Mouse (Mus musculus): ENCODE results near the gene Gpr68.

Gene Gpr68

DNA sequence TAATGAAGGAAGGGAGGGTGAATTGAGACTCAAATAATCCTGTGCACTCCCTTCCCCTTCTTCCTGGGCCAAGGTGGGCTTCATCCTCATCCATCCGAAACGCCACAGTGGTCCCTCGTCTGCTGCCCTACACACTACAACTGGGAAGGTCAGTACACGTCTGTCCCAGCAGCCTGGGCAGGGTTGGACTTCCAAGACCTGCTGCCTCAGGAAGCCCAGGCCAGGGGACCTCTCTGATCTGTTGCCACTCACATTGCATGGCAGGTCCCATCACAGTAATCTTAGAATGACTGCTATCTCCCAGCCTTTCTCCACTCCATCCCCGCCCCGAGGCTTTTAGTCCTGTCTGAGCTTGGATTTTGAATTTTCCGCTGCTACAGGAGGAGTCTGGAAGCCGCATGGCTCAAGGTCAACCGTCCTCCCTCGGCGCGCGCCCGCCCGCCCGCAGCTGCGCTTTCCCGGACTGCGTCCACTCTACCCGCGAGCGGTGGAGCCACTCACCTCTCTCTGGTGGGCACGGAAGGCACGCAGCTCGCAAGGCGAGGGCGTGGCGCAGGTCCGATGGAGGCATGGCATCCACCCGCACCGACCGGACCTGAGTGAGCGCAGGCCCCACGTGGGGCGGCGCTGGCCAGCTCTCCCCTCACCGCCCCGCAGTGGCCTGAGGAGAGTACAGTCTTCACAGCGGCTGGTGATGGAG lies at the start of gene Gpr68:
Gpr68 (minus strand) TSS at position 601 of the 700 bp plus-strand sequence.
- no peak for DNase-seq (ENCODE audit: low spot score in 2 of 2)

DNA sequence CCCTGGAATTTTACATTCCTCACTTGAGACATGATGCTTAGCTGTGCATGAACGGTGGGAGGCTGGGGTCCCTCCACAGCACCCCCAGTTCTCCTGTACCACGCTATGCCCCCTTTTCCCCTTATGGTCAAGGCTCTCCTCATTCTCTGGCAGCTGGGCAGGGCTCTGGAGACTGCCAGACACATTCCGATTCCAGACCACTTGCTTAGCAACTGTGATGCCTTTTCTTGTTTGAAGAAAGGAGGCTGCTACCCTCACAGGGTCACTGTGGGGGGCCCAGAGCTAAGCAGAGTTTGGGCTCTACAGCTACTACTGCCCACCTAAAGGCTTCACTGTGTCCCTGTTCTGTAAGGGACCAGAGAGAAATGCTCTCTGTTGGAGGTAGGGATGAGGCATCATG lies 49.3 kb upstream of the Gpr68 start:
- DNase-seq (ENCODE audit: low spot score in 2 of 2): peak in 1 of 2 experiments; percentile 43

DNA sequence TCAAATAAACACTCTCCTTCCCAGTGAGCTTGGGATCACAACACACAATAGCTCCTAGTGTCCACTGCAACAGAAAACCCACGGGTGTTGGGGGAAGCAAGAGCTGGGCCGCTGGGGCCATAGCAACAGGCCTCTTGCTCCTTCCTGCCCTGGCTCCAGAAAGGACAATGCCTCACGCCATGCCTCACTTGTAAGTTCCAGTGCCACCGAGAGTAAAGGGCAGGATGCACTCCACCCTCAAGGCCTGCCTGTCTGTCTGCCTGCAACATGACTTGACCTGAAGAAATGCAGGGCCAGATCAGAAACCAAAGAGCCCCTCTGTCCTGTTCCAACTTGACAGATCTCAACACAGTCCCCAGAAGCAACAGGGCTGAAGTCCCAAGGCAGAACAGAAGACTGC lies 48.8 kb upstream of the Gpr68 start:
- DNase-seq (ENCODE audit: low spot score in 2 of 2): peak; percentile 44 to 58

DNA sequence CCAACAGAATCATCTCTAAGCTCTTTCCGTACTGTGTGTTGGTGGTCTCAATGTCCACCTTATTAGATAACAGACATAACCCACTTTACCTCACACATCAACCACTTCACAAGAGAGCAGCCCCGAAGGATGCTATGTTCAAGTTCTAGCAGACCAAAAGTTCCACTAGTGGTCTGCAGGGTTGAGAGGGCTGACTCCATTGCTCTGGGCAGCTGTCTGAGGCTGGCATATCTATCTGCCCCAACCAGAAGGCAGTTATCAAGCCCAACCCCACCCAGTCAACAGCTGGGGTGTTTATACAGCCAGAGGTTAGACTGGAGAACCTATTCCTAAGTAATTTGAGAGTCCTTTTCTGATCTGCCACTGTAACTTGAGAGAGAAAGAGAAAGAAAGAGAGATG lies 48.0 kb upstream of the Gpr68 start:
- peak; percentile 69 to 77 for DNase-seq (ENCODE audit: low spot score in 2 of 2)

DNA sequence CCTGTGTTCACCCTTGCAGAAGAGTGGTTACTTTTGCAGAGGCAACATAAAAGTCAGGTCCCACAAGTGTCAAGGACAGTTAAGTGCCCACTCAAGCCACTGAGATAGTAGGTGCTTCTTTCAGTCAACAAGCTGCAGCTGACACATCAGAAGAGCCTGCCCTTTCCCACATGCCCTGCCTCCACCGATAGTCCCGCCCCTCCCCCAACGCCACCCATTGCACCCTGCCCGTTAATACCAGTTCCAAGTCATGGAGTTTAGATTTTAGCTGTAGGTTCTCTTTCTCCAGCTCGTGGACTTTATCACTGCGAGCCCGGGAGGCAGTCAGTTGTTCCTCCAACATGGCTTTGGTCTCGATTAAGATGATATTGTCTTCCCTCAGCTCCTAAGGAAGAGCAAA lies 45.9 kb upstream of the Gpr68 start:
- peak; percentile 46 to 80 for DNase-seq (ENCODE audit: low spot score in 2 of 2)

DNA sequence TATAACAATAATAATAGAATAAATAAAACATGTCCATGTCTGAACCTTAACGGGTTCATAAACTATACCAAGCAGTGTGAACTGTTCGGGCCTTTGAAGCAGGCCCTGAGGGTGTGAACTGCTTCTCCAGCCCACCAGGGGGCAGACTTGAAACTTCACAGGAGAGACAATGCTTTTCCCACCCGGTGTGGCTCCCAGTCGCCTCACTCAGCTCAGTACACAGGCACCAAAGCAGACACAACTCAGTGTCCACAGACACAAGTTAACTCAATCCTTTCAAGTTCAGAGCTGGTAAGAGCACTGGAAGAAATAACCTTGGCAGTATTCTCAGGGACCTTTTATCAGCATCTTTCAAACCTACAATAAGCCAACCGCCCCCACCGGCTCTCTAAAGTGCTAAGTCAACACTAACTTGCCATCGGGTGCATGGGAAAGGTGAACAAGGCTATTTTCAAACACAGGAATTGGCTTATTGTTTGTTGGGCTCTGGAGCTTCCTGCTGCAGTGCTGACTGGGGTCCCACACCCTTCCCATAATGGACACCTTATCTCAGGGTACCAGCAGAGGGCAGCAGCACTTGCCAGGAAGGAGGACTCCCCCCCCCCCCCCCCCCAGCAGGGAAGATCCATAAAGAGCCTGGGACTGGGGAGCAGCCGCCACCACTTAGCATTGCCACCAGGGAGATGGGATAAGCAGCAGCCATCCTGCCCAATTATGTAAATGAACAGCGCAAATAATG lies 44.4 kb upstream of the Gpr68 start:
- peak; percentile 73 to 88 for DNase-seq (ENCODE audit: low spot score in 2 of 2)

DNA sequence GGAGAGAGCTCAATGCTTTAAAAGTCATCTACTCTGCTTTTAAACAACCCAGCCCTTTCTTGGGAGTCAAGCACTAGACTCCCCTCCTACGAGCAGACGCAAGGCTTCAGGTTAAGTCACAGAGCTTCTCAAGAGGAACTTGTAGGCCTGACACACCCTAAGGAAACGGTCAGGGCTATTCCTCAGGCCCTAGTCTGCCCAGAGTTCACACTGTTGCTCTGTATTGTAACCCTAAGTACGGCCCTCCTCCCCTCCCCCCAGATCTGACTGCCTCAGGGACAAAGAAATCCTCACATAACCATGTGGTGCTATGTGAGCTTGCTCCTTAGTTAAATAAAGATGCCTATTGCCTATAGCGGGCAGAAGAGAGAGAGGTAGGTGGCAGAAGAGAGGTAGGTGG lies 41.1 kb upstream of the Gpr68 start:
- DNase-seq (ENCODE audit: low spot score in 2 of 2): no peak

DNA sequence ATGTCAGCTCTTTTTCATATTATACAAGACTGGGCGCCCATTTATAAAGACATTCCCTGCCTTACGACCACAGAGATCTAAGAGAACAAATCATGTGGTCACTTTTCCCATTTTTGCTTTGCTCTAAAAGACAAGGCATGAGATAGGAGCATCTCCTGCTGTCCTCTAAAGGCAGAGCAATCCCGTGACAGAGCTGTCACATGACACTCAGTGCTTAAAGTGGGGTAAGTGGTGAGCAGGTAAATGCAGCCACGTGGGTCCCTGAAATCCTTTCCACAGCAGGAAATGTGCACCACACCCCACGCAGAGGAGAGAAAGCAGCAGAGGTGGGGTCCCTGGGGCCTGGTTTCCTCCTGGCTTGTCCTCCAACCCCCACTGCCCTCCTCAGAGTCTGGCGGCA lies 40.0 kb upstream of the Gpr68 start:
- DNase-seq (ENCODE audit: low spot score in 2 of 2): no peak

DNA sequence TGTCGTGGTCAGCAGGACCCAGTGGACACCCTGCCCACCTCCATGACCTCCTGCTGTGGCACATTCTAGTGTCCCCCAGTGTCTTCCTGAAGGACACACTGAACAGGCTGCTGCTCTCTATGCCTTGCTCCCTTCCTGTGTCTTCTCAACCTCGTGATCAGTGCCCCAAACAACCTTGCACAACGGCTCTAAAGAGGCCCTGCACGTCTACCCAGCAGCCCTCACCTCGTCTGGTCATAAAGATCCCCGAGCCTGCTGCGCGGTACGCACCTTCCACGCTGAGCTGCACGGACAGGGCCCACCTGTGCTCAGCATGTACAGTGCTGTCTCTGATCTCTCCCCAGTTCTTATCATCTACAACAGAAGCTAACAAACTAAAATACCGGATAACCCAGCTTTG lies 38.0 kb upstream of the Gpr68 start:
- no peak for DNase-seq (ENCODE audit: low spot score in 2 of 2)

DNA sequence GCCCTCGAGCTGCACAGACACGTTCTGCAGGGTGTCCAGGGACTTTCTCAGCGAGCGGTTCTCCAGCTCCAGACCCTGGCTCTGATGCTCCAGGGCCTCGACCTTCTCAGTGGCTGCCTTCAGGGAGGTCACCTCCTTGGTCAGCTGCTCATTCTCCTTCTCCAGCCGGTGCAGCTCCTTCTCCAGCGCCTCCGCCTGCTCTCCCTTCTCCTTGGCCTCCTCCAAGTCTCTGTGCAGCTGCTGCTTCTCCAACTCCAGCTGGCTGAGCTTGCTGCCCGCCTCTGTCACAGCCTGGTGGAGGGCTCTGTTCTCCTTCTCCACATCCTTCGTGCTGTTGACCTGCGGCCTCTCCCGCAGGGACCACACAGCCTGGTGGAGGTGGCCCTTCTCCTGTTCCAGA lies 37.5 kb upstream of the Gpr68 start:
- no peak for DNase-seq (ENCODE audit: low spot score in 2 of 2)

DNA sequence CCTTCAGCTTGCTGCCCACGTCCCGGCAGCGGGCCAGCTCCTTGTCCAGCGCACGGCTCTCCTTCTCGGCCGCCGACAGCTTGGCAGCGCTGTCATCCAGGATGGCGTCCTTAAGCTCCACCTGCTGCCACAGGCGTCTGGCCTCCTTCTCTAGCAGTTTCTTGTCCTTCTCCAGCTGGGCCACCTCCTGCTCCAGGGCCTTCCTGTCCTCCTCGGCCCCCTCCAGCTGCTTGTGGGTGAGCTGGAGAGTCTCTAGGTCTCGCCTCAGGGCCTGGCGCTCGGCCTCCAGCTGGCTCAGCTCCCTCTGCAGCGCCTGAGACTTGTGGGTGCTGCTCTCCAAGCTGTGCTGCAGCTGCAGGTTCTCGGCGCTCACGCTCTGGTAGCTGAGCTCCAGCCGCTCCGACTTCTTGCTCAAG lies 36.9 kb upstream of the Gpr68 start:
- no peak for DNase-seq (ENCODE audit: low spot score in 2 of 2)

DNA sequence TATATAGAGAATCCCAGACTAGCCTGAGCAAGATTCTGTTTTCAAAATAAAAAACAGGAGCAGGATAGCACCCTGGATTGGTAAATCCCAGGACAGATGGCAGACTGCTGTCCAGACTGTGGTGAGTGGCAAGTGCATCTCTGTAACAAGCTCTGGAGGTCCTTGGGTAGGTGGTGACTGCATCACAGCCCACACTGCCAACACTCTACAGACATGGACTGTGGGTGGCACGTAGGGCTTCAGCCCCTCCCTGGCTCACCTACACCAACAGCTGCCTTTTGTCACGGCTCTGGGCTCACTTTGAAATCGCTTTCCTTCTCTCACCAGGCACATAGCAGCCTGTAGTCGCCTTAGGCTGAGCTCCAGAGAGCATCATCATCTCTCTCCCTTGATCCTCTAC lies 35.1 kb upstream of the Gpr68 start:
- DNase-seq (ENCODE audit: low spot score in 2 of 2): no peak

DNA sequence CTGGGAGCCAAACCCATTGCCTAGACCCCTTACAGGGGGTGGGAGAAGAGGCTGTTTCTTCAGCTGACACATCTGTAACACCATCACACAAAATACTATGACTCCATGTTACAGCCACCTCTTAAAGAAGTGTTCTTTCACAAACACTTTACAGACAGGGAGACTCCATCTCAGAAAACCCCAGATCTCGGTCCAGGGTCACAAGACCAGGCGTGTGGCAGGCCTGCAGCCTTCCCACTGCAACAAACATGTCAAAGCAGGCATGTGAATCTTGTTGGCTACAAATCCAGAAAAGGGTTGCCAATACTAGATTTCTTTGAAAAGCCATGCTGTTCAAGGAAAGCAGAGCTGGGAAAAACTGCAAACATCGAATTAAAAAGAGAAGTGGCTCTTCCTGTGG lies 33.4 kb upstream of the Gpr68 start:
- DNase-seq (ENCODE audit: low spot score in 2 of 2): no peak

DNA sequence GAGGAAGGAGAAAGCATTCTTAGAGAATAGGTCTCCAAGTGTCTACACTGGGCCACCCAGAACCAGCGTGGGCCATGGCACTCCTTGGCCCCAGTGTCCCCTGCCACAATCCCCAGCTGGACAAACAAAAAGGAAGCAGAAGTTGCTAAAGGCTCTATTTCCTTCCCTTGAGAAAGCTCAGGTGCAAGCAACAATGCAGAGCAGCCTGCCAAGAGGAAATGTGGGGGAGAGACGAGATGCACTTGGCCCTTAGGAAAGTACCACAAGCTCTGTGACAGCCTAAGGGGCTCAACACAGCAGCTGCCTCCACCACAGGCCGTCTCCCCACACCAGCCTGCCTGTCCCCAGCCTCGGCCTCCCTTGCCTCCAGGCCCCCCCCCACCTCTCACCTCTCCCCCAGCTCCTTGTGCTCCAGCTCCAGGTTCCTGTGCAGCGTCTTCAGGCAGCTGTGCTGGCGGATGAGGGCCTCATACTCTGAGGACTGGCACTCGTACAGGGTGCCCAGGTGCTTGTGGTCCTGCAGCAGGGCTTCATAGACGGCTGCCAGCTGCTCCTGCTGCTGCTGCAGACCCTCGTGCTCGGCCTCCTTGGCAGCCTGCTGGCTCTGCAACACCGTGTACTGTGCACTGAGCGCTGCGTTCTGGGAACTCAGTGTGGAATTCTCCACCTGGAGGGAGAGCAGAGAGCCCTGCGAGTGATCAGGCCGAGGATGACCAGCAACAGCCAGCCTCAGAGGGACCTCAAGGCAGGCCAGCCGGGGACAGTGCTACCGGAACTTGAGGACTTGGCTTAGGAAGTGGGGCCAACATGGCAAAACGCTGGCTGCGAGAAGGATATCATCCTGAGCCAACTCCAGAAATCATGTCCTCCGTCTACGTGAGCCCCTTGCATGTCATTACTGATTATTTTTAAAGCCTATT lies 29.7 kb upstream of the Gpr68 start:
- no peak for DNase-seq (ENCODE audit: low spot score in 2 of 2)

DNA sequence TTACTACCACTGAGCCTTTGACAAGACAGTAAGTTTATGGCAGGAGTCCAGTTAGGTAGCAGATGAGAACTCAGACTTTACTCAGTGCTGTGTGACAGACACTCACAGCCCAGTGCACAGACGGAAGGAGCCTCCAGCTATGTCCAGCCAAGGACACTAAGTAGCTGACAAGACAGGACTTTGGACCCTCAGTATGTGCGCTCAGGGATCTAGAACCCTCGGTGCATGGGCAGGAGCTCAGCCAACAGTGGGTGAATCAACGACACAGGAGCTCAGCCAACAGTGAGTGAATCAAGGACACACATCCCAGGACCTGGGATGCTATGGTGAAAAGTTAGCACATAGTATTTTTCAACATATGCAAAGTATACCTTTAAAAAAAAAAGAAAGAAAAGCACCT lies 28.7 kb upstream of the Gpr68 start:
- no peak for DNase-seq (ENCODE audit: low spot score in 2 of 2)

DNA sequence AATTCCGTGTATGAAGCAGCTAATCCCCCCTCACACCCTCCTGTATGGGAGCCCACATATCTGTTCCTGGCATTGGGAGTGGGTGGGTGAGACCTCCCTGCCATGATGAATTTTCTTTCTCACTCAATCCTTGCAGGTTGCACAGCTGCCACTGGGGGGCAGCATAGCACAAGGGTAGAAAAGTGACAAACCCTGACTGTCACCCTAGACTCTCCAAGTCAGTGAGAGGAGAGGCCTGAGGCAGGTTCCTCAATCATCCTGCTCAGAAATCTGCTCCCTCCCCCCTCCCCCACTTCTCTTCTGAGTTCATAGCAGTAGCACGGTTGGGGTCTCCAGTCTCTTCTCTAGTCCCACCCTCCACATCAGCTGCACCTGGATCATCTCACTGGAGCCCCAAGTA lies 28.1 kb upstream of the Gpr68 start:
- DNase-seq (ENCODE audit: low spot score in 2 of 2): peak; percentile 78 to 86

DNA sequence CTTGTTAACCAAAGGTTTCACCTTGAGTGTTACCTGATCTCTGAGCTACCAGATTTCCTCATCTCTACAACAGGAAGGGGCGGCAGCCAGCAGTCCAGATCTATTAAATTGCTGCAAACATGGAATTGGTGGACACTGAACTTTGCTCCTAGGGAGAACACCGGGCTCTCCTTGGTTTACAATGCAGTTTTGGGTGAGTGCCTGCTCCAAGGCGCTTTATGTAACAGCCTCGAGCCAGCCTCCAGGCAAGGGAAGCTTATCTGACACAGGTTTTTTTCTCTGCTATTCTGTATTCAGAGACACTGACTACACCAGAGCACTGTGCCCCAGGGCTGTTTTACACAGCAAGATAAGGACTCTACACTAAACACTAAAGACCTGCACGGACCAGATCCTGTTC lies 26.8 kb upstream of the Gpr68 start:
- no peak for DNase-seq (ENCODE audit: low spot score in 2 of 2)

DNA sequence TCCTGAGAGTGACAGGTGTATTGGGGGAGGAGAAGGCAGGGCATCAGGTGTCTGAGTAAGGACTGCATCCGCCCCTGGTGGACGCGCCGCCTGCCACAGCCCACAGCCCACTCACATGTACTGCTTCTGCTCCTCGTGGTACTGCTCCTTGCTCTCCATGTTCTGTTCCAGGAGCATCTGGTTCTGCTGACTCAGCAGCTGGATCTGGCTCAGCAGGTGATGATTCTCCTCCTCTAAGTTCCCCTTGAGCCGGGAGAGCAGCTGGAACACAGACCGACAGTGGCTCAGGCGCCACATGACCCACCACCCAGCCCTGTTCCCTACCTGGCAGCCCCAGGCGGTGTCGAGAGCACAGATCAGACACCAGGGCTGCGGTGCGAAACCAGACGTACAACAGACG lies 23.7 kb upstream of the Gpr68 start:
- no peak for DNase-seq (ENCODE audit: low spot score in 2 of 2)

DNA sequence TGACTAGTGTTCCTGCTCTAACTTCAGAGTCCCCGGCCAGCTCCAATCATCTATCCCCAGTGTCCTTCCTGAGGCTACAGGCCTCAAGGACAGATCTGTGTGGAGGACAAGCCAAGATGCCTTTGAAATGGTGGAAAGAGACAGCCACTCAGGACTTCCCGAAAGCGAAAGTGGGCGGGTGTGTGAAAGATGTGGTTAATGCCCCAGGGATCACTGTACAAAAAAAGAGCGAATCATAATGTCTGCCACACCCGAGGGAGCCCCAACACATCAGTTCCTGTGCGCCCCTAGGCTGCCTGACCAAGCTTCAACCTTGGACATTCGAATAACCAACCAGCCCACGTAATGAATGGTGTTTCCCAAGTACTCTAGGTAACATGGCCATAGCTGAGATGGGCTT lies 20.3 kb upstream of the Gpr68 start:
- no peak for DNase-seq (ENCODE audit: low spot score in 2 of 2)

DNA sequence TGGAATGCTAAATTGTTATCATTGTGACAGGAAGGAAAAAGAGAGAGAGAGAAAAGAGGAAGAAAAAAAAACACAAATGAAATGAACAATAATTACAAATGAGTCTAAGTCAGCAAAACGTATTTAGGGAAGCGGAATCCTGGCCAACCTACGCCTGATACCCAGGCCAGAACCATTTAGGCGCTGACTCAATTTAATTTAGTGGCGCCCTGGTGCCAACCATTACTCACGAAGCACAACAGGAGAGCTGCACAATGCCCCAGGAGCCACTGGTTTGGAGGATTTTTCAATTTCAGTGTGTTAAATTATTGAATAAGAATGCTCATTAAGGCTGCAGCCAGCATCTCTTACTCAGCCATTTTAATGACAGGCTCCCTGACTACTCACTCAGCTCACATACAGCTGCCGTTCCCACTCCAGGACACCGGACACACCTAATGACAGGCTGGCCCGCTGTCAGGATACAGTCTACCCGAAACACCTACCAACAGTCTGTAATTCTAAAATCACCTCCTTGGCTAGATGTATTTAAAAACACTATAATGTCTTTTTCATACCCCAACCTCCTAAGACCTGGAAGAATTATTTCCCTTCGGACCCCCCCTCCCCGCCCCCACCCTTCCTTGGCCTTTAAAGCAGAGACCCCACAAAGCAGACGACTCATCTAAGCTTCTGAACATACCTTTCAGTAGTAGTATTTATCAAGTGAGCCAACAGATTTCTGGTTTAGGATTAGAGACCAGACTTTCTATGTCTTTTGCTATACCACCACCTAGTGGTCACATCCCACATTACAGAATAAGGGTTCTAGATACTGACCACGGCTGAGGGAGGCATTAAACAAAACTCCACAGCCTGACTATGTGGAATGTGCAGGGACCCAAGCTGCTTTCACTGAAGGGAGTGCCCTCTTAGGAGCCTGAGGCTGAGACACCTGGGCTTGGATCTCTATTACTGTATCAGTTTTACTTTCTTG lies 17.9 kb upstream of the Gpr68 start:
- peak; percentile 36 to 63 for DNase-seq (ENCODE audit: low spot score in 2 of 2)

DNA sequence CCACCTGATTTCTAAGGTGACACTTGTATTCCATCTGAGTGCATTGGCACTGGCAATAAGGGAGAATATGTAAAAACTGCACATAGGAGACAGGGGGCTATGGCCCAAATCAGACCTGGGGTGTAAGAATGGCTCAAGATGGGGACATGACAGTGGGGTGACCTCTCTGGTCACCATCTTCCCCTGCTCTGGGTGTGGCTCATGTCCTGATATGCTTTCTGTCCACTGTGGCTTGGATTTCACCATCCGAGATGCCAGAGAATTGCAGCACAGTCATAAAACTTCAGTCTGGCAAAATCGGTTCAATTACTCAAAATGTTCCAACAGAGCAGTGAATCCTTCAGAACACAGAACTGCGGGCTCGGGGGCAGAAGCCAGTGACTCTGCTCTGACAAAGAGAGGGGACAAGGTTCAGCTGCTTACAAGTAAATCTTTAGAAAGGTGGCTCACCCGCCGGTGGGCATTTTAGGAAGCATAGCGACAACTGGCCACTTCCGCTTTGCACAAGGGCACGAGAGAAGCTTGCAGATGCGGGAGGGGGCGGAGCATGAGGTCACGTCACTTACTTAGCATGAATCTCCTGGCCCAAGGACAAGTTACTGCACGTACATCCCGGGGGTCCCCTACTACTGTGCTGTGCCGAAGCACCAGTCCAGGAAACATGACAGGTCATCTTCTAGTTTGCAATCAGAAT lies 16.8 kb upstream of the Gpr68 start:
- DNase-seq (ENCODE audit: low spot score in 2 of 2): peak in 1 of 2 experiments; percentile 37

All from spleen, postnatal 10 days (tissue).